Mouse (Mus musculus) megakaryocyte-erythroid progenitor cell, adult 5-6 weeks (primary cell): ENCODE data around the gene Bcas3. TPM values are rescaled to one million over a fixed set of nuclear protein-coding genes. Genes with fewer than 3 reads are reported as not detected.

Source experiments
- ATAC-seq: replicated peaks from 2 replicates; pipeline ENCODE4 v1.8.0; 2016; ENCODE audit warnings: mild to moderate bottlenecking, inconsistent platforms; ENCODE audit not compliant: severe bottlenecking, poor library complexity, low FRiP score, low TSS enrichment
- total RNA-seq, 2 experiments: library from RNA; stranded (forward) in 1 of 2; stranded (reverse) in 1 of 2; fragments of 200-1000, 215-1000 nt in 1 of 2; fragments of >200 nt in 1 of 2; fragmentation: Nextera tagmentation in 1 of 2; gene quantifications; 2 replicates each; pipeline ENCODE4 v1.2.3; 2014 to 2017

Bcas3 gene
- total RNA-seq, 2 experiments from 2014 or later = 22.6 to 64.0 TPM

- ATAC-seq = no peak
These were observed 488.3 kb downstream of the Bcas3 start for GRCm38 (mm10) chr11:85841211-85841681.

- no peak for ATAC-seq
These were observed 489.0 kb downstream of the Bcas3 start for GRCm38 (mm10) chr11:85841980-85842379.

GRCm38 (mm10) chr11:85842596-85843346 is 489.8 kb downstream of the Bcas3 start:
- ATAC-seq = no peak

GRCm38 (mm10) chr11:85843347-85843692 is 490.4 kb downstream of the Bcas3 start:
- peak; percentile 68 for ATAC-seq

- peak; percentile 45; the same call in 1 of the 2 replicates for ATAC-seq
These were observed 491.4 kb downstream of the Bcas3 start for GRCm38 (mm10) chr11:85844144-85844965.

GRCm38 (mm10) chr11:85844971-85845370 is 492.0 kb downstream of the Bcas3 start:
- no peak for ATAC-seq

- no peak for ATAC-seq
These were observed 493.0 kb downstream of the Bcas3 start for GRCm38 (mm10) chr11:85845921-85846320.

- ATAC-seq = no peak
These were observed 493.5 kb downstream of the Bcas3 start for GRCm38 (mm10) chr11:85846509-85846908.

GRCm38 (mm10) chr11:85849037-85849436 is 496.1 kb downstream of the Bcas3 start:
- peak; percentile 76 for ATAC-seq

- ATAC-seq = no peak
These were observed 497.3 kb downstream of the Bcas3 start, which contains the start of gene Gm11444 for GRCm38 (mm10) chr11:85850233-85850632. Gene Gm11444, minus strand, starts transcription at chr11:85850333.

- no peak for ATAC-seq
These were observed 497.8 kb downstream of the Bcas3 start for GRCm38 (mm10) chr11:85850758-85851157.

- no peak for ATAC-seq
These were observed 505.2 kb downstream of the Bcas3 start for GRCm38 (mm10) chr11:85857997-85858698.

- no peak for ATAC-seq
These were observed 511.4 kb downstream of the Bcas3 start for GRCm38 (mm10) chr11:85864363-85864762.

Other genes with a start within 250 kb of the Bcas3 start
- 34.2 and 53.4 TPM in 2 replicates for gene Usp32, start 213.0 kb upstream of the Bcas3 start, total RNA-seq (2014; fragmentation: Nextera tagmentation)
- 17.2 and 31.9 TPM in 2 replicates for gene Usp32, start 213.0 kb upstream of the Bcas3 start, total RNA-seq (2017)
- not detected in 2 replicates for gene 1700125H20Rik, start 182.8 kb upstream of the Bcas3 start, total RNA-seq (2014; fragmentation: Nextera tagmentation)
- gene 1700125H20Rik, start 182.8 kb upstream of the Bcas3 start, total RNA-seq (2017) = not detected in 2 replicates
- gene Appbp2, start 118.0 kb upstream of the Bcas3 start, total RNA-seq (2014; fragmentation: Nextera tagmentation) = 23.2 and 25.6 TPM in 2 replicates
- 28.6 and 30.0 TPM in 2 replicates for gene Appbp2, start 118.0 kb upstream of the Bcas3 start, total RNA-seq (2017)
- gene Ppm1d, start 41.9 kb upstream of the Bcas3 start, total RNA-seq (2014; fragmentation: Nextera tagmentation) = 19.6 and 22.9 TPM in 2 replicates
- gene Ppm1d, start 41.9 kb upstream of the Bcas3 start, total RNA-seq (2017) = 11.2 and 16.0 TPM in 2 replicates